Mouse (Mus musculus) kidney, adult 2 months (tissue): ENCODE results near the gene Xrcc5.

Experiments
- CTCF ChIP-seq: fragments of 200-500 bp; conservative IDR thresholded peaks from 2 replicates; pipeline ENCODE4 v1.5.1; 2011; ENCODE audit warnings: low read depth, mild to moderate bottlenecking, control low read depth, low read length, moderate library complexity, mixed read lengths; ENCODE audit not compliant: insufficient read depth, insufficient read length
- POLR2A ChIP-seq: fragments of 200-500 bp; IDR thresholded peaks from one replicate; pipeline ENCODE4 v1.6.1; 2011; ENCODE audit warnings: low read depth, low read length, control low read depth

- TF ChIP-seq POLR2A (no peak), CTCF (no peak)
Observed at GRCm38 (mm10) chr1:72306241-72306640, 980 bp upstream of the Xrcc5 start.
